Mouse (Mus musculus): ENCODE data around the gene Hoxa11. TPM values are rescaled to one million over a fixed set of nuclear protein-coding genes. Genes with fewer than 3 reads are reported as not detected.

The Hoxa11 gene
- polyA plus RNA-seq, 1 experiment from 2014 or later = not detected

GRCm38 (mm10) chr6:52225612-52226568 lies 19.7 kb downstream of the Hoxa11 start:
- no peaks in the 10 kb centered on the region for H3K79me2 ChIP-seq (ENCODE audit: inconsistent target)
- no peaks in the 10 kb centered on the region for H3K36me3 ChIP-seq (ENCODE audit: inconsistent target)
- H3K27ac ChIP-seq = no peak overlapping the region
- under 1% methylated on average over 66 of the region's 69 CpGs for WGBS (ENCODE audit: missing documents)
- H3K4me3 ChIP-seq (ENCODE audit: inconsistent target) = no peak overlapping the region

GRCm38 (mm10) chr6:52224895-52225611 lies 20.6 kb downstream of the Hoxa11 start:
- Histone ChIP-seq H3K79me2 (ENCODE audit: inconsistent target) (no peaks in the 10 kb centered on the region), H3K36me3 (ENCODE audit: inconsistent target) (no peaks in the 10 kb centered on the region), H3K4me3 (ENCODE audit: inconsistent target) (no peak overlapping the region), H3K27ac (no peak overlapping the region)
- 2% methylated on average over 31 of the region's 36 CpGs for WGBS (ENCODE audit: missing documents)

- H3K36me3 ChIP-seq (ENCODE audit: inconsistent target) = no peaks in the 10 kb centered on the region
- no peak overlapping the region for H3K4me3 ChIP-seq (ENCODE audit: inconsistent target)
- H3K79me2 ChIP-seq (ENCODE audit: inconsistent target) = no peaks in the 10 kb centered on the region
- 15% methylated on average over 20 of the region's 24 CpGs for WGBS (ENCODE audit: missing documents)
- no peak overlapping the region for H3K27ac ChIP-seq
These were observed 21.5 kb downstream of the Hoxa11 start for GRCm38 (mm10) chr6:52223939-52224760.

- H3K27ac ChIP-seq = no peak overlapping the region
- H3K79me2 ChIP-seq (ENCODE audit: inconsistent target) = no peaks in the 10 kb centered on the region
- no peaks in the 10 kb centered on the region for H3K36me3 ChIP-seq (ENCODE audit: inconsistent target)
- 42% methylated on average over 13 of the region's 13 CpGs for WGBS (ENCODE audit: missing documents)
- H3K4me3 ChIP-seq (ENCODE audit: inconsistent target) = no peak overlapping the region
These were observed 22.9 kb downstream of the Hoxa11 start for GRCm38 (mm10) chr6:52222729-52223128.

GRCm38 (mm10) chr6:52221993-52222685 lies 23.5 kb downstream of the Hoxa11 start:
- Histone ChIP-seq H3K4me3 (ENCODE audit: inconsistent target) (no peak overlapping the region; the same call in 1 of the 2 replicates), H3K27ac (no peak overlapping the region)

GRCm38 (mm10) chr6:52221337-52221992 lies 24.1 kb downstream of the Hoxa11 start, which contains the start of gene Hoxa7:
TSS of gene Hoxa7 (minus strand) at chr6:52221854.
- Histone ChIP-seq H3K27ac (no peak within 1 kb of the TSS), H3K36me3 (ENCODE audit: inconsistent target) (no peaks in the 10 kb centered on the region), H3K79me2 (ENCODE audit: inconsistent target) (no peaks in the 10 kb centered on the region), H3K4me3 (ENCODE audit: inconsistent target) (peak within 1 kb of the TSS; percentile 26)
- WGBS (ENCODE audit: missing documents) = 1% methylated on average over 46 of the region's 46 CpGs

More at GRCm38 (mm10) chr6:52221993-52222685, 23.5 kb downstream of the Hoxa11 start:
- Histone ChIP-seq H3K79me2 (ENCODE audit: inconsistent target) (no peaks in the 10 kb centered on the region), H3K36me3 (ENCODE audit: inconsistent target) (no peaks in the 10 kb centered on the region)
- 20% methylated on average over 21 of the region's 21 CpGs for WGBS (ENCODE audit: missing documents)

- no peaks in the 10 kb centered on the region for H3K79me2 ChIP-seq (ENCODE audit: inconsistent target)
- H3K27ac ChIP-seq = no peak overlapping the region
- peak overlapping the region; percentile 26; the same call in 1 of the 2 replicates for H3K4me3 ChIP-seq (ENCODE audit: inconsistent target)
- 15% methylated on average over 12 of the region's 12 CpGs for WGBS (ENCODE audit: missing documents)
- H3K36me3 ChIP-seq (ENCODE audit: inconsistent target) = no peaks in the 10 kb centered on the region
These were observed 24.7 kb downstream of the Hoxa11 start for GRCm38 (mm10) chr6:52220865-52221310.

GRCm38 (mm10) chr6:52220003-52220864 lies 25.4 kb downstream of the Hoxa11 start:
- Histone ChIP-seq H3K36me3 (ENCODE audit: inconsistent target) (no peaks in the 10 kb centered on the region), H3K4me3 (ENCODE audit: inconsistent target) (no peak overlapping the region), H3K27ac (no peak overlapping the region), H3K79me2 (ENCODE audit: inconsistent target) (no peaks in the 10 kb centered on the region)
- 56% methylated on average over 32 of the region's 32 CpGs for WGBS (ENCODE audit: missing documents)

- H3K79me2 ChIP-seq (ENCODE audit: inconsistent target) = no peaks in the 10 kb centered on the region
- no peak overlapping the region for H3K4me3 ChIP-seq (ENCODE audit: inconsistent target)
- H3K27ac ChIP-seq = no peak overlapping the region
- no peaks in the 10 kb centered on the region for H3K36me3 ChIP-seq (ENCODE audit: inconsistent target)
- 83% methylated on average over 9 of the region's 9 CpGs for WGBS (ENCODE audit: missing documents)
These were observed 26.2 kb downstream of the Hoxa11 start for GRCm38 (mm10) chr6:52219234-52219942.

- Histone ChIP-seq H3K79me2 (ENCODE audit: inconsistent target) (no peaks in the 10 kb centered on the region), H3K4me3 (ENCODE audit: inconsistent target) (no peak overlapping the region), H3K27ac (no peak overlapping the region), H3K36me3 (ENCODE audit: inconsistent target) (no peaks in the 10 kb centered on the region)
- 49% methylated on average over 14 of the region's 14 CpGs for WGBS (ENCODE audit: missing documents)
These were observed 26.9 kb downstream of the Hoxa11 start for GRCm38 (mm10) chr6:52218643-52219215.

GRCm38 (mm10) chr6:52217895-52218642 lies 27.5 kb downstream of the Hoxa11 start:
- H3K79me2 ChIP-seq (ENCODE audit: inconsistent target) = no peaks in the 10 kb centered on the region
- 17% methylated on average over 23 of the region's 23 CpGs for WGBS (ENCODE audit: missing documents)
- H3K27ac ChIP-seq = no peak overlapping the region
- H3K4me3 ChIP-seq (ENCODE audit: inconsistent target) = no peak overlapping the region
- no peaks in the 10 kb centered on the region for H3K36me3 ChIP-seq (ENCODE audit: inconsistent target)

Data from macrophage (primary cell).